7 mouse cellular contexts compared by ENCODE assay signal in genomic region chr4:62619965-62620244, GRCm38 (mm10).
A peak's percentile ranks its signal among the peaks of the same experiment; 100 is the strongest.
DNase-seq lines count a peak whose midpoint lies in the region; ATAC-seq lines count a peak whose summit lies in the region.

No protein-coding gene starts in this region.

- H3K4me2 ChIP-seq in lung, embryonic 15.5 days = peak overlapping the region; percentile 17; the same call in 1 of the 2 replicates
- H3K4me2 ChIP-seq in forebrain, embryonic 16.5 days (ENCODE audit: low read length) = peak overlapping the region; percentile 24; the same call in 1 of the 2 replicates
- H3K4me2 ChIP-seq in limb, embryonic 13.5 days (replicated peaks) = no peak overlapping the region
- no peak overlapping the region for H3K4me2 ChIP-seq in stomach, embryonic 15.5 days

- H3K4me3 ChIP-seq in lung, embryonic 15.5 days = peak overlapping the region; percentile 34
- H3K4me3 ChIP-seq in forebrain, embryonic 16.5 days (replicated peaks; ENCODE audit: low read length) = peak overlapping the region; percentile 12; the same call in 1 of the 2 replicates
- H3K4me3 ChIP-seq in limb, embryonic 13.5 days = 0 out of 2 replicates have a peak overlapping the region, but pooled peaks have one; percentile 3
- H3K4me3 ChIP-seq in stomach, embryonic 15.5 days (replicated peaks) = peak overlapping the region; percentile 16

- DNase-seq in lung, postnatal 14 days = no peak
- no peak for DNase-seq in ovary, postnatal 36 days (ENCODE audit: low spot score)

- no peaks in the 10 kb centered on the region for H3K36me3 ChIP-seq in lung, embryonic 15.5 days
- no peaks in the 10 kb centered on the region for H3K36me3 ChIP-seq in forebrain, embryonic 16.5 days (ENCODE audit: control insufficient read depth, insufficient read depth)
- H3K36me3 ChIP-seq in limb, embryonic 13.5 days = no peaks in the 10 kb centered on the region
- H3K36me3 ChIP-seq in stomach, embryonic 15.5 days = no peaks in the 10 kb centered on the region

- ATAC-seq in lung, embryonic 15.5 days (ENCODE audit: borderline replicate concordance, extremely low read depth, low FRiP score, low TSS enrichment) = no peak
- ATAC-seq in forebrain, embryonic 16.5 days = no peak
- no peak for ATAC-seq in limb, embryonic 13.5 days (ENCODE audit: low FRiP score, low read depth)
- no peak for ATAC-seq in stomach, embryonic 15.5 days (ENCODE audit: insufficient read depth, low FRiP score, low read depth)
- ATAC-seq in frontal cortex, adult (ENCODE audit: low TSS enrichment) = no peak

- no peaks in the 10 kb centered on the region for H3K9me3 ChIP-seq in lung, embryonic 15.5 days
- no peaks in the 10 kb centered on the region for H3K9me3 ChIP-seq in forebrain, embryonic 16.5 days (ENCODE audit: control insufficient read depth, low read length)
- no peaks in the 10 kb centered on the region for H3K9me3 ChIP-seq in limb, embryonic 13.5 days
- H3K9me3 ChIP-seq in stomach, embryonic 15.5 days = no peaks in the 10 kb centered on the region

- H3K9ac ChIP-seq in lung, embryonic 15.5 days = peak overlapping the region; percentile 11; the same call in 1 of the 2 replicates
- peak overlapping the region; percentile 42; the same call in 1 of the 2 replicates for H3K9ac ChIP-seq in forebrain, embryonic 16.5 days (replicated peaks; ENCODE audit: low read depth, low read length)
- no peak overlapping the region for H3K9ac ChIP-seq in limb, embryonic 13.5 days
- H3K9ac ChIP-seq in stomach, embryonic 15.5 days = no peak overlapping the region

- H3K27ac ChIP-seq in lung, embryonic 15.5 days = peak overlapping the region; percentile 79
- H3K27ac ChIP-seq in forebrain, embryonic 16.5 days (ENCODE audit: low read length) = peak overlapping the region; percentile 26; the same call in 1 of the 2 replicates
- no peak overlapping the region for H3K27ac ChIP-seq in limb, embryonic 13.5 days
- peak overlapping the region; percentile 9; the same call in 1 of the 2 replicates for H3K27ac ChIP-seq in stomach, embryonic 15.5 days

- no peaks in the 10 kb centered on the region for H3K27me3 ChIP-seq in lung, embryonic 15.5 days
- no peaks in the 10 kb centered on the region for H3K27me3 ChIP-seq in forebrain, embryonic 16.5 days (replicated peaks; ENCODE audit: control insufficient read depth, insufficient read depth, low read length)
- no peaks in the 10 kb centered on the region for H3K27me3 ChIP-seq in limb, embryonic 13.5 days
- H3K27me3 ChIP-seq in stomach, embryonic 15.5 days (replicated peaks) = no peaks in the 10 kb centered on the region

- whole genome bisulfite sequencing in lung, embryonic 15.5 days = 72% methylated on average over 3 of the region's 3 CpGs
- 85% methylated on average over 3 of the region's 3 CpGs for WGBS in forebrain, embryonic 16.5 days
- WGBS in limb, embryonic 13.5 days = 86% methylated on average over 3 of the region's 3 CpGs
- 95% methylated on average over 3 of the region's 3 CpGs for whole genome bisulfite sequencing in stomach, embryonic 15.5 days

- peaks cover 28% of the 10 kb centered on the region for H3K4me1 ChIP-seq in lung, embryonic 15.5 days
- H3K4me1 ChIP-seq in forebrain, embryonic 16.5 days (replicated peaks; ENCODE audit: control insufficient read depth, insufficient read depth, low read length) = peaks cover 31% of the 10 kb centered on the region
- peaks cover 39% of the 10 kb centered on the region for H3K4me1 ChIP-seq in limb, embryonic 13.5 days
- peaks cover 27% of the 10 kb centered on the region; the same call in 1 of the 2 replicates for H3K4me1 ChIP-seq in stomach, embryonic 15.5 days

Comparison
In these comparisons a context has a peak if more than half of its experiments do, and no peak if none do; other contexts are left out.
1. H3K4me2 ChIP-seq: peak in lung, embryonic 15.5 days (single experiment) and forebrain, embryonic 16.5 days (single experiment); none in limb, embryonic 13.5 days (single experiment) and stomach, embryonic 15.5 days (single experiment).
2. H3K9ac ChIP-seq: peak in lung, embryonic 15.5 days (single experiment) and forebrain, embryonic 16.5 days (single experiment); none in limb, embryonic 13.5 days (single experiment) and stomach, embryonic 15.5 days (single experiment).
3. Peak in every context shown above with its lines, with median percentiles within 50 percentile points of each other: H3K4me3 ChIP-seq.